Mouse (Mus musculus) adrenal gland, postnatal 4 days (tissue): ENCODE data around the gene Defb9. TPM values are rescaled to one million over a fixed set of nuclear protein-coding genes. Genes with fewer than 3 reads are reported as not detected.
"Not testable (repeated sequence)": the region's sequence is repeated elsewhere in the genome, so short reads cannot be mapped to it uniquely, and the experiment has no call there.

ENCODE experiments used
- DNase-seq, 2 experiments: peaks; one replicate each; pipeline ENCODE4 v3.0.0; 2021 to 2022; ENCODE audit warnings: low spot score in 2 of 2, mixed read lengths in 2 of 2
- long read RNA-seq, 2 experiments: library from polyadenylated mRNA; stranded (forward); transcript quantifications; one replicate each; pipeline ENCODE4 v2.0.0; 2021
- total RNA-seq, 2 experiments: library from RNA; stranded (reverse); gene quantifications; 2 replicates each; pipeline ENCODE4 v1.2.3; 2021

Defb9 gene
- total RNA-seq, result not detected
- long read RNA-seq, experiment 1, result 0 reads
- long read RNA-seq, experiment 2, result 0 reads

- DNase-seq, result not testable (repeated sequence)
These were observed at the start of gene Defb9 for GRCm38 (mm10) chr8:21885321-21885720. Gene Defb9 (minus strand): TSS chr8:21885421.

GRCm38 (mm10) chr8:21932610-21933009 is 47.4 kb upstream of the Defb9 start, which contains the start of gene Defb15:
Gene Defb15 (minus strand): TSS chr8:21932710.
- no peak for DNase-seq

- not testable (repeated sequence) for DNase-seq
These were observed 45.5 kb upstream of the Defb9 start for GRCm38 (mm10) chr8:21930754-21931153.

- DNase-seq, result no peak
These were observed 30.4 kb upstream of the Defb9 start for GRCm38 (mm10) chr8:21915625-21916024.

GRCm38 (mm10) chr8:21912554-21912953 is 27.3 kb upstream of the Defb9 start:
- no peak for DNase-seq

- DNase-seq, result no peak
These were observed 26.7 kb upstream of the Defb9 start for GRCm38 (mm10) chr8:21911931-21912330.

GRCm38 (mm10) chr8:21906290-21906689 is 21.1 kb upstream of the Defb9 start, which contains the start of gene Defb11:
Gene Defb11 (minus strand): TSS chr8:21906412.
- not testable (repeated sequence) for DNase-seq

- DNase-seq, result not testable (repeated sequence)
These were observed 26.6 kb downstream of the Defb9 start, which contains the start of gene Defb10 for GRCm38 (mm10) chr8:21858586-21858985. Gene Defb10 (plus strand): TSS chr8:21858901.

Other genes with a start within 250 kb of the Defb9 start
- gene Defa17, start 229.6 kb downstream of the Defb9 start, total RNA-seq, result not detected
- gene Defa34, start 219.6 kb downstream of the Defb9 start, total RNA-seq, result not detected
- gene AY761184, start 181.8 kb downstream of the Defb9 start, total RNA-seq, result not detected
- gene Defa24, start 150.9 kb downstream of the Defb9 start, total RNA-seq, result not detected
- gene Defb50, start 61.9 kb downstream of the Defb9 start, total RNA-seq, result not detected
- not detected for gene Defb2, start 45.5 kb downstream of the Defb9 start, total RNA-seq
- gene Defb10, start 26.5 kb downstream of the Defb9 start, total RNA-seq, result not detected
- gene Defb11, start 21.0 kb upstream of the Defb9 start, total RNA-seq, result not detected
- gene Defb15, start 47.3 kb upstream of the Defb9 start, total RNA-seq, result not detected
- not detected for gene Defb35, start 52.9 kb upstream of the Defb9 start, total RNA-seq
- gene Defb13, start 61.3 kb upstream of the Defb9 start, total RNA-seq, result not detected
- not detected for gene Fam90a1a, start 73.3 kb upstream of the Defb9 start, total RNA-seq
- gene Ccdc70, start 84.4 kb upstream of the Defb9 start, total RNA-seq, result not detected
- 1 to 10 TPM; 2.7 to 4.5 TPM for gene Atp7b, start 174.9 kb upstream of the Defb9 start, total RNA-seq
- 10 to 100 TPM; 37.6 to 42.0 TPM for gene Alg11, start 175.3 kb upstream of the Defb9 start, total RNA-seq
- 1 to 10 TPM; 3.1 to 3.3 TPM for gene Nek5, start 239.6 kb upstream of the Defb9 start, total RNA-seq